Mouse (Mus musculus) liver, adult (tissue): Measurements from ENCODE around the gene Zfp385c.

Source experiments
- GATA4 ChIP-seq: IDR thresholded peaks from 2 replicates; pipeline ENCODE4 v1.6.1; 2014; ENCODE audit warnings: mild to moderate bottlenecking, low read length; ENCODE audit not compliant: insufficient replicate concordance

Gene Zfp385c

DNA sequence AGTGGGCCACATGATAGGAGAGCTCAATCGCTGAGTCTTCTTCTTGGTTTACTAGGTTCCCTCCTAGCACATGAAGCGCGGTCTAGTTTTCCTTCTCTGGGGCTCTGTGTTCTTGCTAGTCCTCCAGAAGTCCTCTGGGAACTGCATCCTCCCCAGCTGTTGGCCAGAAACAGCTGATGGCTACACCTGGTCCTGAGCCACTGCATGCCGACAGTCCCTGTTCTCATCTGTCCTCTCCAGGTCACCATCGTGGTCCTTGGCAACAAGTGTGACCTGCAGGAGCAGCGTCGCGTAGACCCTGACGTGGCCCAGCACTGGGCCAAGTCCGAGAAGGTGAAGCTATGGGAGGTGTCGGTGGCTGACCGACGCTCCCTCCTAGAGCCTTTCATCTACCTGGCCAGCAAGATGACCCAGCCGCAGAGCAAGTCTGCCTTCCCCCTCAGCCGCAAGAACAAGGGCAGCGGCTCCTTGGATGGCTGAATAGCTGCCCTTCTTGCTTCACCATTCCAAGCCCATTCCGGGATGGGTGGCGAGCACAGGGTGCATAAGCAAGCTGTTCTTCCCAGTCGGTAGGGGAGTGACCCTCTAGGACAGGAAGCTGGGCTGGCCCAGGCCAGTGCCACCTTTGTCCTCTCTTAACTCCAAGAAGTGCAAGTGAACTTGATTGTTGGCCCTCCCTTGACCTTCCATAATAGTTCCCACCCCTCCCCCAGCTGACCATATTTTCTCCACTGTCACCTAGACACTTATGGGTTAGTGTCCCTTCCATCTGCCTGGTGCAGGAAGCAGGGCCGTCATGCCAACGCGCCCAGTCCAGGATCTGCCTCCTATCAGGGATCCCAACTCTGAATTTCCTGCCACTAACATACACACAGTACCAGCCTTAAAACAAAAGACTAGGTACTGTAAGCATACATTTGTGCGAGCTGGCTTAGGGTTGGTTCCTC lies 66.2 kb downstream of the Zfp385c start:
- TF ChIP-seq GATA4, result no peak

GRCm38 (mm10) chr11:100623867-100624266 lies 68.4 kb downstream of the Zfp385c start:
- no peak; the same call in 1 of the 2 replicates for TF ChIP-seq GATA4

- TF ChIP-seq GATA4, result peak; percentile 34; the same call in 1 of the 2 replicates
Measured at GRCm38 (mm10) chr11:100622714-100623113, 69.5 kb downstream of the Zfp385c start.

- no peak for TF ChIP-seq GATA4
Measured at GRCm38 (mm10) chr11:100619982-100620381, 72.3 kb downstream of the Zfp385c start, which contains the start of gene Dnajc7. Gene Dnajc7 (minus strand): TSS chr11:100620168.

DNA sequence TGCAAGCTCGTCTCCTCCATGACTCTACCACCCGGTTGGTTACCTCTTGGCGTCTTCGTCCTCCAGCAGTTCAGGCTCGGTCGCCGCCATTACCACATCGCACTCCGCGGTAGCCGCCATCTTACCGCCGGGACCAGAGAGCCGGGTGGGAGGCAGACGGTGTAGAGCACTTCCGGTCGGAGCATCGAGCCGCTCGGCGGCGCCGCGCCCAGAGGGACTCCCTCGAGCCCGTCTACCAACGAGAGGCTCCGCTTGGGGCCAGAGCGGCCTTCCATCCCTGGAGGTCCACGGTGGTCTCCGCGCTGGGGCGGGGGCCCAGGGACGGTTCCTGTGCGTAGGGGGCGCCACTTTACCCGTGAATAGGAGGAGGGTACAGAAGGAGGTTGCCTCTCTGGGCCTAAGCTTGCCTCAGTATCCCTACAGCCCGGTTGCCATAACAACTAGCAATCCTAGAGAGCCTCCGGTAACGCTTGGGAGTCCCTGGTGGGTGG lies 72.7 kb downstream of the Zfp385c start:
- no peak for TF ChIP-seq GATA4

GRCm38 (mm10) chr11:100618761-100619484 lies 73.3 kb downstream of the Zfp385c start, which contains the start of gene Nkiras2:
Gene Nkiras2 (plus strand): TSS chr11:100619244.
- no peak for TF ChIP-seq GATA4

GRCm38 (mm10) chr11:100617480-100617879 lies 74.8 kb downstream of the Zfp385c start:
- TF ChIP-seq GATA4, result no peak

- TF ChIP-seq GATA4, result no peak
Measured at GRCm38 (mm10) chr11:100616332-100616731, 75.9 kb downstream of the Zfp385c start.

DNA sequence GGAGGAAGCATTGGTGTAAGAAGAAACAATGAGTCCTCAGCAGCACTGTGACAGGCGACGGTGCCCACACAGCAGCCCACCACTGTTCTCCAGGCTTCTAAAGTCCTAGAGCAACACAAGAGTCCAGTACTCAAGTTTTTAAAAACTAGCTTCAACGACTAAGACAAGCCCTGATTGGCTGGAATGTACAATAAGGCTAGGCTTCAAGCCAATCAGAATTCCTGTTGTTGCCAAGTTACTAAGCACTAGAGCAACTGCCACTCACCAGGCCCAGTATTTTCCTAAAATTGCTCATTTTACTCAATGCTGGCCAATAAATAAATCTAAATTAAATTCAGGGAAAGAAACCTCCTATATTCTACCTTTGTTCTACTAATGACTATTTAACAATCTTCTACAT lies 79.0 kb downstream of the Zfp385c start:
- TF ChIP-seq GATA4, result no peak

DNA sequence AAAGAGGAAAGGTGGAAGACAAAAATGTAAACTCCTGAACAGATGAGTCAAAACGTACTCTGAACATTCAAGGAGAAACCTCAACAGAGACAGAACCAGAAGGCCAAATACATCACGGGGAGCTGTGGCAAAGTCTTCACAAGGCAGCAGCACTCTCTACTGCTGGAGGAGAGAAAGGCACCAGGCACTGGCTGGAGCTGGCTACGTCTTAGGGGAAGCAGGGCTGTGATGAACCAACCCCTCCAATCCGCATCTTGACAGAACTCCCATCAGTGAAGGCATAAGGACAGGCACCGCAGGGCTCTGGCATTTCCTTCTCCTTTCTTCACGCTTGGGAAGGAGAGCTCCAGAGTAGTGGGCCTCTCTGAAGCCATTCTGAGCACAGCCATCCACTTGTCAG lies 80.6 kb downstream of the Zfp385c start:
- TF ChIP-seq GATA4, result no peak

GRCm38 (mm10) chr11:100609997-100610680 lies 82.1 kb downstream of the Zfp385c start:
- TF ChIP-seq GATA4, result no peak

GRCm38 (mm10) chr11:100609355-100609996 lies 82.8 kb downstream of the Zfp385c start:
- no peak for TF ChIP-seq GATA4

DNA sequence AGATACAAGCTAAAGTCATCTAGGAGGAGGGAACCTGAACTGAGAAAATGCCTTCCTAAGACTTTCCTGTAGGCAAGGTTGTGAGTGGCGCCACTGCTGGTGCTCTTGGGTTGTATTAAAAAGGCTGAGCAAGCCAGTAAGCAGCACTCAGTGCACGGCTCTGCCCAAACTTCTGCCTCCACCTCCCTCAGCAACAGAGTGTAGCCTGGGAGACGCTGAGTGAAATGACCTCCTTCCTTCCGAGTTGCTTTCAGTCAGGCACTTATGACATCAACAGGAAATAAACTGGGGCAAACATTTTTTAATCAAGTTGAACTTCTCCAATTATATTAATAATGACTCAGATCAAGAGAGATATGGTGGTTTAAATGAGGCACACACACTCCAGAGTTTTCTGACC lies 83.5 kb downstream of the Zfp385c start:
- TF ChIP-seq GATA4, result no peak

GRCm38 (mm10) chr11:100607121-100607520 lies 85.1 kb downstream of the Zfp385c start:
- TF ChIP-seq GATA4, result no peak

DNA sequence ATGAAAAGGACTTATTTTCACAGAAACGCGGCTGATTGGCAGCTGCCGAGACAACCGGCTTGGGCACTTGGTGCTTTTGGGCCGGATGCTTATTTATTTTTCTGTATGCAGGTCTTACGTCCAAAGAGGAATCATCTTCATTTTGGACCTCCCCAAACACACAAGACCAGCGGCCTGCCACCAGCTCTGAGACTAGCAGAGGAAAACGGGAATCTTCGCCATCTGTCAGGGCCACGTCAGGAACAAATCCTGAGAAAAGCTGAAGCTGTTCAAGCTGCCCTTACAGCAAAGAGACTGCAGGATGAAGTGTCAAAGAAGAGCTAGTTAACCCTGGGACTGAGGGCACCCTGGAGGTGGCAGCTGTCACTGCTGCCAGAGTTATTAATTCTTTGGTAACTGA lies 86.8 kb downstream of the Zfp385c start:
- no peak for TF ChIP-seq GATA4

DNA sequence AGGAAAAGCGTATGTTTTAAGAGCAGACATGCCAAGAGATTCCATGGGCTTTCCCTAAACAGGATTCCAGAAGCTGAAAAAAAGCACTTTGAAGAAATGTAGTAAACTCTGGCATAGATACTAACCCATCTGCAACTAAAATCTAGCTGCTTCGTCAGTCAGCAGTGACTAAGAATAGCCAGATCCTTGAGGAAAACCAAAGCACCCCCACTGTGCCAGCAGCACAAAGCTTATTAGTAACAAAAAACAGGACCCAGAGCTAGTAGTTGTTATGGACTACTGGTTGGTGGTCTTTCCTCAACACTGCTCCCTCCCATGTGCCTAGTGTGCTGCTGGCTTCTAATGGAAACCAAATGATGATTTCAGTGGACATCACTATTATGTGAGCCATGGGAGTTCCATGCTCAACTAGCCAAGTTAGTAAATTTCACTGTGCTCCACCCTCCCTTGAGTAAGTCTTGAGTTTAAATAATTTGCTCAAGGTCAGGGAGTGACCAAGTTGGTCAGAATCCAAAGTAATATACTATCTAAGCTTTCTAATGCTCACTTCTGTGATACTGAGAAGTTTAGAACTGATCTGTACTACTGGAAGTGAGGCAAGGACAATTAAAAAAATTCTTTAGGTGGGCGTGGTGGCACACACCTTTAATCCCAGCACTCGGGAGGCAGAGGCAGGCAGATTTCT lies 87.8 kb downstream of the Zfp385c start:
- no peak for TF ChIP-seq GATA4
